Mouse (Mus musculus): ENCODE results near the gene Helt.

DNA sequence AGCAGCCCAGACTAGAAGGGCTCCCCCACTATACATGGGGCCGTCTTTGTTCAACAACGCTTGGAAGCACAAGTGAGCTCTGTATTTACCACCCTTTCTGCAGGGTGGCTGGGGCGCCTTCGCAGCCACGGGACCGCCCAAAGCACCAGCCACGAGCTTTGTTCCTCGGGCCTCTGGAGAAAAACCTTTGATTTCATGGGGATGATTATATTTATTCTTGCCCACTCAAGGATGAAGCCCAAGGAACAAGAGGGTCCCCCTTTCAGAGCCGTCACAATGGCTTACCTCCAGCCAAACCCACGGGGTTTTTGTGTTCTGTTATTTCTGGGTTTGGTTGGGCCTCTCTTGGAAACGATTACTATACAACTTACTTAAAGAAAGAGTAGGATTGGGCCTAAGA is 5.2 kb downstream of the Helt start:
- TF ChIP-seq CTCF (IDR thresholded peaks at IDR 0.05; ENCODE audit: control insufficient read depth, insufficient read depth, insufficient replicate concordance, low read depth, low read length), result no peak
- no peak for TF ChIP-seq POLR2A (IDR thresholded peaks at IDR 0.05; ENCODE audit: control insufficient read depth, low read depth, low read length)

Data from testis, adult 2 months (tissue).